Mouse (Mus musculus): ENCODE data around the gene Trim65. TPM values are rescaled to one million over a fixed set of nuclear protein-coding genes. Genes with fewer than 3 reads are reported as not detected.

Gene Trim65
- polyA plus RNA-seq, 1 experiment, result 3.4 TPM

DNA sequence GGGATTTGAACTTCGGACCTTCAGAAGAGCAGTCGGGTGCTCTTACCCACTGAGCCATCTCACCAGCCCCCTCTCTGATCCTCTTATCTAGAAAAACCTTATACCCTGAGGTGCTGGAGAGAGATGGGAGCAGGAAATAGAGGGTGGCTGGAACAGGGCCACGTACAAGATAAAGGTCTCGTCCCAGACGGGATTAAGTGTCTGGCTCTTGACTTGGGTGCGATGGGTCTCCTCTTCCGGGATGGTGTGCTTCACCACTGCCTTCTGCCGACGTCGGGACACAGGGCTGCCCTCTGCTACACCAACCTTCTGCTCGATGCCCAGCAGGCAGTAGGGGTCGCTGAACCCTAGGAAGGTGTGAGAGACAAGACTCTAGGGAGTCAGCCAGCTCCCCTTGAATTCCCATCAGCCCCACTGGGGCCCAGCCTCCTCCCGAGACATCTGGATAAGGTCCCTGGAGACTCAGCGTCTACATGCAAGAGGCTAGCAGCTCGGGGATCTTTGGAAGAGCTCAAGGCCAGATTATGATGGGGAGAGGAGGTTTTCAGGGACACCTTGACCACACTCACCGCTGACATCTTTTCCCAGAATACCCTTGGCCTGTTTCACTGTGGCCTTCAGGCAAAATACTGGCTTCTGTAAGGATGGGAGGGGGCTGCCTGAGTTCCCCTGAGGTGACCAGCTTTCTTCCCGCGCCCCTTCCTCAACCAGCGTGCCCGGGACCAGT lies 55.2 kb downstream of the Trim65 start:
- TF ChIP-seq CTCF (IDR thresholded peaks at IDR 0.05; ENCODE audit: borderline replicate concordance, extremely low read depth, insufficient read depth, insufficient read length) (no peak), POLR2A (IDR thresholded peaks at IDR 0.05; ENCODE audit: borderline replicate concordance, extremely low read depth, insufficient read depth, insufficient read length, poor library complexity, severe bottlenecking) (no peak)
- no peak for DNase-seq (ENCODE audit: low read depth)

DNA sequence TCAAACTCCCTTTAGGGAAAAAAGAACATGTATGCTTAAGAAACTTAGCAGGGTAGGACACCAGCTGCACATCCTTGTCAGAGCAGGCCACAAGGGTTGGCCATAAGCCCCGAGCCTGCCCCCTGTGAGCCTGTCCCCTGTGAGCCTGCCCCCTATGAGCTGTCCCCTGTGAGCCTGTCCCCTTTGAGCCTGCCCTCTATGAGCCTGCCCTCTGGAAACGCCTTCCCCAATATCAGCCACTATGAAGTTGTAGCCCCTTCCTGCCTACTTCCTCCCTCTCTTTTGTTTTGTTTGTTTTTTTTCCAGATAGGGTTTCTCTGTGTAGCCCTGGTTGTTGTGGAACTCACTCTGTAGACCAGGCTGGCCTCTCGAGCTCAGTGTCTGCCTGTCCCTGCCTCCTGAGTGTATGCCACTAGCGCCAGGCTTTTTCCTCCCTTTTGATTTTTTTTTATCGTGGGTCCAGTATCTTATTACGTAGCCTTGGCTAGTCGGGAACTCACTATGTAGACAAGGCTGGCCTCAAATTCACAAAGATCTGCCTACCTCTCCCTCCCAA lies 56.4 kb downstream of the Trim65 start:
- TF ChIP-seq CTCF (IDR thresholded peaks at IDR 0.05; ENCODE audit: borderline replicate concordance, extremely low read depth, insufficient read depth, insufficient read length) (no peak), POLR2A (IDR thresholded peaks at IDR 0.05; ENCODE audit: borderline replicate concordance, extremely low read depth, insufficient read depth, insufficient read length, poor library complexity, severe bottlenecking) (no peak)

DNA sequence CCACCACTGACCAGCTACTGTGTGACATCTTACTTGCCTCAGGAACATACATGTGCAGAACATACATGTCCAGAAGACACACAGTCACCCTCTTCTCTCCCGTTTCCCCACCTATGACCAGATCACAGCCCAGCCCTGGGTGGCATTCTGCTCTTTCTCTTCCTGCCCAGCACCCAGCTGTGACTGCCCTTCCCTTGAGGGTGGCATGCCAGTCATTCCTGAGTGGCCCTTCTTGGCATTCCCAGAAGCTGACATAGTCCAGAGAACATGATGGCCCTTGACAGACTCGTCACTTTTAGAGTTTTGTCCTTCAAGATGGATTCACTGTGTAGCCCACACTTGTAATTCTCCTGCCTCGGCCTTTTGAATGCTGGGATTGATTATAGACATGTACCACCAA lies 58.3 kb downstream of the Trim65 start:
- no peak for TF ChIP-seq POLR2A (IDR thresholded peaks at IDR 0.05; ENCODE audit: borderline replicate concordance, extremely low read depth, insufficient read depth, insufficient read length, poor library complexity, severe bottlenecking)
- no peak for TF ChIP-seq CTCF (IDR thresholded peaks at IDR 0.05; ENCODE audit: borderline replicate concordance, extremely low read depth, insufficient read depth, insufficient read length)
- no peak for DNase-seq (ENCODE audit: low read depth)

More for the DNA sequence above, 56.4 kb downstream of the Trim65 start:
- DNase-seq (ENCODE audit: low read depth), result no peak

Other genes with a start within 250 kb of the Trim65 start
- 0.64 and 1.2 TPM in 2 replicates for gene Smim5, start 231.2 kb downstream of the Trim65 start, polyA plus RNA-seq (2012; rRNA removed)
- not detected in 2 replicates for gene Smim6, start 219.1 kb downstream of the Trim65 start, polyA plus RNA-seq (2012; rRNA removed)
- 57.6 and 69.8 TPM in 2 replicates for gene Sap30bp, start 197.8 kb downstream of the Trim65 start, polyA plus RNA-seq (2012; rRNA removed)
- 28.2 and 38.0 TPM in 2 replicates for gene Recql5, start 197.7 kb downstream of the Trim65 start, polyA plus RNA-seq (2012; rRNA removed)
- gene Itgb4, start 156.4 kb downstream of the Trim65 start, polyA plus RNA-seq (2012; rRNA removed), result 0.91 and 2.1 TPM in 2 replicates
- gene Galk1, start 118.4 kb downstream of the Trim65 start, polyA plus RNA-seq (2012; rRNA removed), result 39.2 and 41.8 TPM in 2 replicates
- 1,173 and 1,240 TPM in 2 replicates for gene H3f3b, start 103.2 kb downstream of the Trim65 start, polyA plus RNA-seq (2012; rRNA removed)
- 67.3 and 87.0 TPM in 2 replicates for gene Unk, start 100.8 kb downstream of the Trim65 start, polyA plus RNA-seq (2012; rRNA removed)
- gene Unc13d, start 53.2 kb downstream of the Trim65 start, polyA plus RNA-seq (2012; rRNA removed), result 0.97 and 1.1 TPM in 2 replicates
- gene Wbp2, start 44.1 kb downstream of the Trim65 start, polyA plus RNA-seq (2012; rRNA removed), result 142 and 148 TPM in 2 replicates
- 4.2 and 5.3 TPM in 2 replicates for gene Trim47, start 3.9 kb downstream of the Trim65 start, polyA plus RNA-seq (2012; rRNA removed)
- gene Mrpl38, start 7.7 kb upstream of the Trim65 start, polyA plus RNA-seq (2012; rRNA removed), result 31.8 and 38.6 TPM in 2 replicates
- 144 and 153 TPM in 2 replicates for gene Fbf1, start 37.0 kb upstream of the Trim65 start, polyA plus RNA-seq (2012; rRNA removed)
- gene Ten1, start 67.7 kb upstream of the Trim65 start, polyA plus RNA-seq (2012; rRNA removed), result 55.6 and 64.5 TPM in 2 replicates
- gene Acox1, start 67.9 kb upstream of the Trim65 start, polyA plus RNA-seq (2012; rRNA removed), result 72.1 and 78.9 TPM in 2 replicates
- gene Evpl, start 106.9 kb upstream of the Trim65 start, polyA plus RNA-seq (2012; rRNA removed), result 0.67 and 0.96 TPM in 2 replicates
- gene Srp68, start 143.1 kb upstream of the Trim65 start, polyA plus RNA-seq (2012; rRNA removed), result 68.6 and 69.3 TPM in 2 replicates
- gene Galr2, start 149.8 kb upstream of the Trim65 start, polyA plus RNA-seq (2012; rRNA removed), result 0.21 and 0.37 TPM in 2 replicates
- 96.1 and 112 TPM in 2 replicates for gene Exoc7, start 176.1 kb upstream of the Trim65 start, polyA plus RNA-seq (2012; rRNA removed)
- 22.2 and 29.7 TPM in 2 replicates for gene Foxj1, start 204.3 kb upstream of the Trim65 start, polyA plus RNA-seq (2012; rRNA removed)

Data from brain, embryonic 14.5 days (tissue).